Mouse (Mus musculus): ENCODE results near the gene Phf21b.

- TF ChIP-seq POLR2A (IDR thresholded peaks at IDR 0.05; ENCODE audit: control insufficient read depth, low read depth, low read length) (no peak), CTCF (IDR thresholded peaks at IDR 0.05; ENCODE audit: control insufficient read depth, insufficient read depth, insufficient replicate concordance, low read depth, low read length) (no peak)
Measured at GRCm38 (mm10) chr15:84763423-84763812, 92.4 kb downstream of the Phf21b start.

All from testis, adult 2 months (tissue).